Mouse (Mus musculus): ENCODE measurements around the gene Ydjc. TPM values are rescaled to one million over a fixed set of nuclear protein-coding genes. Genes with fewer than 3 reads are reported as not detected.
A peak's percentile ranks its signal among the peaks of the same experiment; 100 is the strongest.

Gene Ydjc
- total RNA-seq (2014; fragmentation: Nextera tagmentation), result 9.3 and 10.4 TPM in 2 replicates
- total RNA-seq (2017), result 15.3 and 23.4 TPM in 2 replicates
- polyA plus RNA-seq (2012), result 55.2 and 79.3 TPM in 2 replicates

- Histone ChIP-seq H3K4me1 (ENCODE audit: insufficient read depth, low read depth, low read length) (peaks cover 37% of the 10 kb centered on the region), H3K4me3 (ENCODE audit: low read depth, low read length) (no peak within 1 kb of the TSS), H3K27me3 (ENCODE audit: insufficient read depth, low read length) (no peaks in the 10 kb centered on the region), H3K36me3 (replicated peaks) (peaks cover 50% of the 10 kb centered on the region), H3K9me3 (replicated peaks) (no peaks in the 10 kb centered on the region)
- no peak for ATAC-seq (ENCODE audit: extremely low read depth, insufficient number of reproducible peaks, low FRiP score, poor library complexity, severe bottlenecking)
- DNase-seq (ENCODE audit: low spot score), result peak; percentile 26
- no peak for TF ChIP-seq GATA2 (IDR thresholded peaks at IDR 0.05; ENCODE audit: borderline replicate concordance, low read depth, low read length)
- TF ChIP-seq POLR2AphosphoS5 (IDR thresholded peaks at IDR 0.05; ENCODE audit: insufficient replicate concordance, low read depth, low read length), result no peak
- no peak for TF ChIP-seq TAL1 (conservative IDR thresholded peaks at IDR 0.05; ENCODE audit: low read depth, low read length)
- TF ChIP-seq CTCF (IDR thresholded peaks at IDR 0.05; ENCODE audit: low read depth, low read length), result no peak
- no peak for TF ChIP-seq GATA1 (IDR thresholded peaks at IDR 0.05; ENCODE audit: borderline replicate concordance, low read length)
Measured at GRCm38 (mm10) chr16:17144339-17144738, at the start of gene Ydjc. Gene Ydjc (plus strand): TSS chr16:17144621.

GRCm38 (mm10) chr16:17096938-17097337, 47.5 kb upstream of the Ydjc start:
- H3K27me3 ChIP-seq (ENCODE audit: insufficient read depth, low read length), result no peaks in the 10 kb centered on the region
- peaks cover 3% of the 10 kb centered on the region; the same call in 1 of the 2 replicates for H3K4me1 ChIP-seq (ENCODE audit: insufficient read depth, low read depth, low read length)
- TF ChIP-seq CTCF (IDR thresholded peaks at IDR 0.05; ENCODE audit: low read depth, low read length) (no peak), GATA2 (IDR thresholded peaks at IDR 0.05; ENCODE audit: borderline replicate concordance, low read depth, low read length) (no peak), POLR2AphosphoS5 (IDR thresholded peaks at IDR 0.05; ENCODE audit: insufficient replicate concordance, low read depth, low read length) (no peak), TAL1 (conservative IDR thresholded peaks at IDR 0.05; ENCODE audit: low read depth, low read length) (no peak), GATA1 (IDR thresholded peaks at IDR 0.05; ENCODE audit: borderline replicate concordance, low read length) (no peak)
- DNase-seq (ENCODE audit: low spot score) (no peak), ATAC-seq (ENCODE audit: extremely low read depth, insufficient number of reproducible peaks, low FRiP score, poor library complexity, severe bottlenecking) (no peak)
- no peaks in the 10 kb centered on the region for H3K9me3 ChIP-seq (replicated peaks)
- H3K36me3 ChIP-seq (replicated peaks), result peaks cover 99% of the 10 kb centered on the region
- H3K4me3 ChIP-seq (ENCODE audit: low read depth, low read length), result no peak overlapping the region

GRCm38 (mm10) chr16:17102630-17103220, 41.7 kb upstream of the Ydjc start:
- ATAC-seq (ENCODE audit: extremely low read depth, insufficient number of reproducible peaks, low FRiP score, poor library complexity, severe bottlenecking) (no peak), DNase-seq (ENCODE audit: low spot score) (no peak)
- H3K4me3 ChIP-seq (ENCODE audit: low read depth, low read length), result no peak overlapping the region
- H3K36me3 ChIP-seq (replicated peaks), result peaks cover 95% of the 10 kb centered on the region
- H3K27me3 ChIP-seq (ENCODE audit: insufficient read depth, low read length), result no peaks in the 10 kb centered on the region
- H3K4me1 ChIP-seq (ENCODE audit: insufficient read depth, low read depth, low read length), result peaks cover 10% of the 10 kb centered on the region
- no peaks in the 10 kb centered on the region for H3K9me3 ChIP-seq (replicated peaks)
- TF ChIP-seq GATA2 (IDR thresholded peaks at IDR 0.05; ENCODE audit: borderline replicate concordance, low read depth, low read length) (no peak), CTCF (IDR thresholded peaks at IDR 0.05; ENCODE audit: low read depth, low read length) (no peak), GATA1 (IDR thresholded peaks at IDR 0.05; ENCODE audit: borderline replicate concordance, low read length) (no peak), TAL1 (conservative IDR thresholded peaks at IDR 0.05; ENCODE audit: low read depth, low read length) (no peak), POLR2AphosphoS5 (IDR thresholded peaks at IDR 0.05; ENCODE audit: insufficient replicate concordance, low read depth, low read length) (no peak)

GRCm38 (mm10) chr16:17104600-17104999, 39.8 kb upstream of the Ydjc start:
- no peak for ATAC-seq (ENCODE audit: extremely low read depth, insufficient number of reproducible peaks, low FRiP score, poor library complexity, severe bottlenecking)
- TF ChIP-seq CTCF (IDR thresholded peaks at IDR 0.05; ENCODE audit: low read depth, low read length), result no peak
- no peak for TF ChIP-seq TAL1 (conservative IDR thresholded peaks at IDR 0.05; ENCODE audit: low read depth, low read length)
- TF ChIP-seq GATA1 (IDR thresholded peaks at IDR 0.05; ENCODE audit: borderline replicate concordance, low read length), result no peak
- TF ChIP-seq GATA2 (IDR thresholded peaks at IDR 0.05; ENCODE audit: borderline replicate concordance, low read depth, low read length), result no peak
- no peak for TF ChIP-seq POLR2AphosphoS5 (IDR thresholded peaks at IDR 0.05; ENCODE audit: insufficient replicate concordance, low read depth, low read length)
- H3K36me3 ChIP-seq (replicated peaks), result peaks cover 93% of the 10 kb centered on the region
- H3K27me3 ChIP-seq (ENCODE audit: insufficient read depth, low read length), result no peaks in the 10 kb centered on the region
- no peaks in the 10 kb centered on the region for H3K9me3 ChIP-seq (replicated peaks)
- DNase-seq (ENCODE audit: low spot score), result no peak
- H3K4me3 ChIP-seq (ENCODE audit: low read depth, low read length), result no peak overlapping the region
- H3K4me1 ChIP-seq (ENCODE audit: insufficient read depth, low read depth, low read length), result peaks cover 17% of the 10 kb centered on the region

- peaks cover 57% of the 10 kb centered on the region for H3K36me3 ChIP-seq (replicated peaks)
- peak within 1 kb of the TSS; percentile 96 for H3K4me3 ChIP-seq (ENCODE audit: low read depth, low read length)
- H3K27me3 ChIP-seq (ENCODE audit: insufficient read depth, low read length), result no peaks in the 10 kb centered on the region
- no peaks in the 10 kb centered on the region for H3K9me3 ChIP-seq (replicated peaks)
- TF ChIP-seq TAL1 (conservative IDR thresholded peaks at IDR 0.05; ENCODE audit: low read depth, low read length) (no peak), CTCF (IDR thresholded peaks at IDR 0.05; ENCODE audit: low read depth, low read length) (no peak), GATA2 (IDR thresholded peaks at IDR 0.05; ENCODE audit: borderline replicate concordance, low read depth, low read length) (no peak), GATA1 (IDR thresholded peaks at IDR 0.05; ENCODE audit: borderline replicate concordance, low read length) (no peak)
- peaks cover 21% of the 10 kb centered on the region for H3K4me1 ChIP-seq (ENCODE audit: insufficient read depth, low read depth, low read length)
- ATAC-seq (ENCODE audit: extremely low read depth, insufficient number of reproducible peaks, low FRiP score, poor library complexity, severe bottlenecking), result peak; percentile 79
- DNase-seq (ENCODE audit: low spot score), result peak; percentile 70
Measured at GRCm38 (mm10) chr16:17110771-17111743, 33.4 kb upstream of the Ydjc start, which contains the start of gene Ppil2. Gene Ppil2 (minus strand): TSS chr16:17111257.

Data from G1E (cell line).